Mouse (Mus musculus) intestine, embryonic 15.5 days (tissue): ENCODE results near the gene Tpo. TPM values are rescaled to one million over a fixed set of nuclear protein-coding genes. Genes with fewer than 3 reads are reported as not detected.

Experiments
- polyA plus RNA-seq: library from polyadenylated mRNA; unstranded; fragments of >200 nt; fragmentation: Nextera tagmentation; extraction: Ambion mirVana; gene quantifications from 2 replicates; pipeline ENCODE4 v1.2.1, GENCODE M21; 2015

Gene Tpo
- polyA plus RNA-seq, 1 experiment from 2014 or later = 0.04 TPM

Other genes starting within 250 kb of the Tpo start
- gene Pxdn, start 195.0 kb downstream of the Tpo start, polyA plus RNA-seq = 63.6 and 66.4 TPM in 2 replicates
- 25.6 and 27.6 TPM in 2 replicates for gene Sntg2, start 240.8 kb upstream of the Tpo start, polyA plus RNA-seq